Mouse (Mus musculus): ENCODE results near the gene Edf1.

Gene Edf1

DNA sequence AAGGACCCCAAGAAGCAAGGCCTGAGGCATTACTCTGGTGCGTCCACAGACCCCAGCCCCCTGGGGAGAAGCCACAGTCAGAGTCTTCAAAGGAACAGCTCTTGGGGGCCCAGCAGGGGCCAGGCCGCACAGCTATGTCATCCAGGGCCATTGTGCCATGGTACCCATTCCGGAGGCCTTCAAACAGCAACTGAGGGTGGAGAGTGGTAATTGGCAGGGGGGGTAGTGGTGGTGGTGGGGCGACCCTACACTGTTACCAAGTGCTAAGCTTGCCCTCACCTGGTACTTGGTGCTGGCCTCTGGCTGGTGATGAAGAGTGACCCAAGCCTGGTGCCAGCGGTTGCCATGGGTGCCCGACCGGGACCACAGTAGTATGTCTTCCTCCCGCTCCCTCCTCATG, 8.1 kb downstream of the Edf1 start:
- no peak for DNase-seq

DNA sequence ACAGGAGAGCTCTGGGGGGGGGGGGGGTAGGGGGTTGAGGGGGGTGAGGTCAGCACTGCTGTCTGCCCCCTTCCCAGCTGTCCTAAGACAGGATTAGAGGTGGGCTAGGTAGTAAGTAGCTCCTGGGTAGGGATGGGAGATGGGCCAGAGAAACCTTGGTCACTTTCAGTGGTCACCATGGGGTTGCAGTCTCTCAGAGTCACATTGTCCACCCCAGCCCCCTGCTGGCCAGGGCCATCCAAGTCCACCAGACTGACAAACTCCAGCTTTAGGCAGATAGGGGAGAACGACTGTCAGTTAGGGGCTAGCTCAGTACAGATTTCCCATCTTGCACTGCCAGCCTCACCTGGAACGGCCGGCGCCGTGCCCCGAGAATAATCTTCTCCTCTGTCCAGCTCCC, 8.9 kb downstream of the Edf1 start:
- DNase-seq, result peak in 1 of 2 experiments; percentile 26

DNA sequence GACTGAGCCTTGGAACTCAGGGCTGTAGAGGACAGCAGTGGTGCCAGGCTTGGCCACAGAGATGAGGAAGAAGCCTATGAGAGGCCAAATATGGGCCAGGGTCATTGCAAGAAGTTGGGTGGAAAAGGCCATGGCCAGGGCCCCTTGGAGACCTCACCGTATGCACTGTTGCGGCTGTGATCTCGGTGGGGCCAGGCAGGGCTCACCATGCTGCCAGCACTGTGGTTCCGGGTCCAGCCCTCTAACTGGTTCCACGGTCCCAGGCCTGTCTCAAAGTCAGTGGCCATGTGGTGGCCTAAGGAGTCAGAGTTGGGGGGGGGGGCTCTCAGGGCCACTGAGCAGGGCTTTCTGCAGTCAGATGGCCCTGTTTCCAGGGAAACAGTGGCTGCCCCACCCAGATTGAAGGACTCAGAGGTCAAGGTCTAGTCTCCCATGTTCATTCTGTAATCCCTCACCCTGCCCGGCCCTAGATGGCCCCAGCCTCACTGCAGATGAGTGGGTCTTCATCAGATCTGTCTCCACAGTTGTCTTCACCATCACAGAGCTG, 10.9 kb downstream of the Edf1 start:
- no peak for DNase-seq

DNA sequence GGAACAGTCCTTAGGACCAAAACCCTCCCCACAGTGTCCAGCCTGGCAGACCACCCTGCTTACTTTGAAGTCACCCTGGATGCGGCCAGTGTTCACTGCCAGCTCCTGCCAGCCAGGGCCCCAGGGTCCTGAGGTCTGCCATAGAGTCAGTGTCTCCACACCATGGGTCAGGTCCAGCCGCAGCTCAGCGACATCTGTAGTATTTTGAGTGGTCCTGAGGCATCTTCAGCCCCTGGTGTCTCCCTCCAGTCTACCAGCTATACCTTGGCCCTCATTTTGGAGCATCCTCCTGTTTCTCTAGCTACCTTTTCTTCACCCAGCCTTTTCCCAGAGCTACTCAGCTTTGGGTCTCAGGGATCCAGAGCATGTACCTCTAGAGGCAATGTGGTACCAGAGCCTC, 11.7 kb downstream of the Edf1 start:
- DNase-seq, result no peak

DNA sequence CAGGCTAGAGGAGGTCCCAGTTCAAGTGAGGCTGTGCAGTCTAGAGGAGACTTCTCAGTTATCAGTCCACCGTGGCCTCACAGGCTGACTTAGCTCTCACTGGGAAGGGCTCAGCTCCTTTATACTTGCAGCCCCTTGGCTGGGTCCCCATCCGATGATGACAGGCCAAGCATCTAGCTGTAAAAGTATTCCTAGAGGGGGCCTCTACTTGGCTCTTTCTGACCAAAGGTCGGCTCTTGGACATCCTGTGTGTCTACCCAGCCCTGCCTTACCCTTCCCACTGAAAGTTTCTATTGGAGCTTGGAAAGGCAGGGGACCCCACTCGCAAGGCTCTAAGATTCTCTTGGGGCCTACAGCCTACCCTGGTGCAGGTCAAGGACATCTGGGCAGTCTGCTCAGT, 13.6 kb downstream of the Edf1 start:
- no peak for DNase-seq

DNA sequence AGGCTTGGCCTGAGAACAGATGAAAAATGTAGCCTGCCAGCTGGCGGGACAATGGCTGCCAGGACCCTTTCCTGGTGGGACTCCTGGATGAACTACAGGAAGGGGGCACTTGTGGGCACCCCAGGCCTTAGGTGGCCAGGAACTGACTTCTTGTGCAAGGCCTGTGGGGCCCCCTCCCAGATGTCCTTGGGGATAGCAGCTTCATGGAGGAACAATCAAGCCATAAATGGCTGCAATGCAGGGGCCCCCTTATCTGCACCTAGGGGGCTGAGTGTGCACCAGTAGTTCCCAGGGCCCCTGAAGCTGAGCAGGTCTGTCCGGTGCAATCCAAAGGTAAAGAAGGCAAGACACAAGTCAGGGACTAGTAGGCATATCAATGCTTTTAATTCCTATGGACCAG, 15.4 kb downstream of the Edf1 start:
- peak in 1 of 2 experiments; percentile 25 for DNase-seq

DNA sequence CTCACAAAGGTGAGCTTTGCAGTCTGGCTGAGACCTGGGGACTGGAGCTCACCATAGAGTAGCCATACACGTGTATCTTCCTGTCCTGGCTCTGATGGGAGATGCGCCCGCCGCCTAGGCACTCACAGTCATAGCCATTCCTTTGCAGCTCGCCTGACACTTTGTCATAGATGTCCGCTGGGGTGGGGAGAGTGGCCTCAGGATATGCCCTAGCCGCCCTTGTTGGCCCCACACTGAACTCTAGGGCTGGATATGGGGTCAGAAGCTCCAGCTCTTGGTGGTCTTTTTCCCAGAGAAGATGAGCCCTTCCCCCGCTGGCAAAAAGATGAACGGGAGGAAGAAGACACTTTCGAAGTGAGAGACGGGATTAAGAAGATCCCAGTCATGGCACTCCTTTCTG, 16.5 kb downstream of the Edf1 start:
- no peak for DNase-seq

DNA sequence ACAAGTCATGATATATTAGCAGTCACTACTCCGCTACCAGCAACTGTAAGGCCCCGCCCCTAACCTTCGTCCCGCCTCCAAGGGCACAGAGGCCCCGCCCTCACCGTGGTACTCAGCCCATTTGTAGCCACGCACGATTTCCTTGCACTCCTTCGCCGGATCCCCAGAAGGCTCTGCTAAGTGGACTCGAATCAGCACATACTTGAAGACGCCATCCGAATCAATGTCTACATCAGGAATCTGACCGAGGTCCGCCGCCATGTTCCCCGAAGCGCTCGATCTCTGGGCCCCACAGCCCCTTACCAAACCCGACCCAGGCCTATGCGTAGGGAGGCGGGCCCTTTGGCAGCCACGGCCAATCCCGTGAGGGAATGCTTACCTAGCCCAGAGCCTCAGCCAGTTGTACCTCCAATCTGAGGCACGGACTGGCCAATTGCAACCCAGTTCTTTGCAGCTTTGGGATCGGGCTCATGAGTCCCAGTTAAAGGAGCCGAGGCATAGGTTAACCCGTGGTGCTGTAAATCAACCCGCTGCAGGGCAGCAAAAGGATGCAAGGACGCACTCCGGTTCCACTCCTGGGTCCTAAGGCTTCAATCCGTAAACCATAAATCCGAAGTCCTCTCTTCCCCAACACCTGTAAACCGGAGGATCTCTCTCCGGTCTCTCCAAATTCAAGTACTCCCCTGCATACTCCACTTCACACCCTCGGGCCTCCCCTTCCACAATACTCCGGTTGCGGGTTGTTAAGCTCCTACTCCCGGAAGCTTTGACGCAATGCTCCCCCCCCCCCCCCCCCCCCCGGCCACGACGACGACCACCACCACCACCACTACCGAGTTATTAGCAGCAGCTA, 17.2 kb downstream of the Edf1 start, which contains the start of the genes Mamdc4 and Phpt1:
Gene Mamdc4 (minus strand): TSS at position 267 of the 853 bp plus-strand sequence.
Gene Phpt1 (minus strand): TSS at position 646 of the 853 bp plus-strand sequence.
- peak; percentile 95 to 97 for DNase-seq

DNA sequence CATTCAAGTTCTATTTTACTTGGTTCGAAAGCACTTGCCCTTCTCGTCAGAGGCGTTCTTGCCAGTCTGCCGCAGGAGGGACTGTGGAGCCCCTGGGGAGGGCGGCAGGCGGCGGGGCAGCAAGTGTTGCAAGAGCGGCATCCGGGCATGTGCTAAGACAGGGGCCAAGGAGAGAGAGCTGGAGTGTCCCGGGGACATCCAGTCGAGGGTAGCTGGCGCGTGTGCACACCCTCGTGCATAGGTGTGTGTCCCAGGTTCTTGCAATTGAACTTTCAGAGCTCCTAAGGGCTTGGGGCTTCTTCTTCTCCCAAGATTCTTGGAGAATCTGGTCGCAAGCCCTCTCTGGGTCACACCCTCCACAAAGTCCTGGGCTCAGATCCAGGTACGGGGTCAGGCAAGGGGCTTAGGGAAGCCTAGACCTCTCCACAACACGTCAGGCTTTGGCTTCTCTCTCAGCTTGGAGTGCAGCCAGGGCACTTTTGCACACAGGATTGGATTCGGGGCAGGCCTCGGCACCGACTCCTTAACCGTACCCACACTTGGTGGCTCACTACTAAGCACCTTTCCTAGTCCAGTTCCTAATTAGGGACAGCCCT, 17.9 kb downstream of the Edf1 start:
- DNase-seq, result peak; percentile 70 to 84

DNA sequence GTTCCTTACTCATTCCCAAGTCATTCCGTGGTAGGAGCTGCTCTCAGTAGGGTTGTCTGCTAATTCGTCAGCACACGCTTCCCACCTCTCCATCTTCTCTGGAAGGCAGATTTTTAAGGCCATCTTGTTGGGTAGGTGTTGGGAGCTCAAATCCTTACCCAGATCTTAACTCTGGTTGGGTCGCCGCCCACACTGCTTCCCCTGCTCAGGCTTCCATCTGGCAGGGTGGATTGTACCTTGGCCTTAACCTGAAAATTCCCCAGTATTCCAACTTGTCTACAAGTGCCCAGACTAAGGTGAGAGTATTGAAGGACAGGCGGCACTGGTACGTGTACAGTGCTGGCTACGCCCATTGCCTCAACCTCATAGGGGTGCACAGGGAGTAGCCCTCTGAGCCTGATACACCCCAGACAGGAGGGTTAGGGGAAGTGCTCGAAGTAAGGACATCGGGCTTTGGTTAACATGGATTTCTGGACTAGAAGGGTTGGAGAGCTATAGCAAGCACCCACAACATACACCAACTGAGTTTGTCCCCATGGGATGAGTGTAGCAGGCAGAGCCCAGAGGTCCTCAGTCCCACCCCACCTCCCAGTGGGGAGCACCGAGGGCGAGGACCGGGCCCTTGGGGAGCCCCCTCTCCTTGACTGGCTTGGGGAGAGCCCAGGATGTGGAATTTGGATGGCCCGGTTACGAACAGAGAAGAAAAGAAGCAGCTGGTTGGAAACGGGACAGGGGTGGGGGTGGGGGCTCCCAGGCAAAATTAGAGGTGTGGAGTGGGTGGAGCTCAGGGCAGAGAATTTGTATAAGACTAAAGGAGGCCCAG, 18.6 kb downstream of the Edf1 start:
- DNase-seq, result peak in 1 of 2 experiments; percentile 48

DNA sequence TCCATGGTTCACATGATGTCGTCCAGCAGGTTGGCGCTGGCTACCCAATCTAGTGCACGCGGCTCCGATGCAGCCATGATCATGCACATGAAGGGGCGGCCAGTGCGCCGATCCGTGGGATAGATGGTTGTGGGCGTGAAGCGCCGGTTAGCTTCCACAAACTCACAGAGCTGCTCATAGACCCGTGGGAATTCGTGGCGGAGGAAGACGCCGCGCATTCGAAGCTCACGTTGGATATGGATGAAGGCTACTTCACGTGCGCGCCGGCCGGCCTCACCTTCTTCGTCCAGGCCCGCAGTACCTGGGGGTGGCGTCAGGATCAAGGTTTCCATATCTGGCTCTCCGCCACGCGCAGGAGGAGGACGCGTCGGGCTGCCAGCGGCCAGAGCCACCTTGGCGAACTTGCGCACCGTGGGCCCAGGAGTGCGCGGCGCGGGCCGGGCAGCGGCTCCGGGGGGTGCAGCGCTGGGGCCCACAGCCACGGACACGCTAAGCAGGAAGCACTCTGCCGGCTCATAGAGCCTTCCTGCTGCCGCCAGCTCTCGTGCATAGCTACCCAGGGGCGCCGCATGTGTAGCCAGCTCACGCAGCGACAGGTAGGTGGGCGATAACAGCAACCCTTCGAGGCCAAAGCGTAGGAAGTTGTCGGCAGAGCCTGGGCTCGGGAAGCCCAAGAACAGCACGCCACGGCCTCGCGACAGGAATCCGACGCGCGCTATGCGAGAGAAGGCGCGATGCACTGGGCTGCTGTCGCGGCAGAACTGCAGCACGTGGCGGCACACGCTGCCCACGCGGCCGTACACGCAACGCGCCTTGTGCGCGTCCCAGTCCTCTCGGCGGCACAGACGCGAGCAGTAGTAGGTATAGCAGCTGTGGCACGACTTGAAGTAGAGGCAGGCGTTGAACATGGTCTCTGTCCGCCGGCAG, 19.6 kb downstream of the Edf1 start:
- peak; percentile 64 to 66 for DNase-seq

DNA sequence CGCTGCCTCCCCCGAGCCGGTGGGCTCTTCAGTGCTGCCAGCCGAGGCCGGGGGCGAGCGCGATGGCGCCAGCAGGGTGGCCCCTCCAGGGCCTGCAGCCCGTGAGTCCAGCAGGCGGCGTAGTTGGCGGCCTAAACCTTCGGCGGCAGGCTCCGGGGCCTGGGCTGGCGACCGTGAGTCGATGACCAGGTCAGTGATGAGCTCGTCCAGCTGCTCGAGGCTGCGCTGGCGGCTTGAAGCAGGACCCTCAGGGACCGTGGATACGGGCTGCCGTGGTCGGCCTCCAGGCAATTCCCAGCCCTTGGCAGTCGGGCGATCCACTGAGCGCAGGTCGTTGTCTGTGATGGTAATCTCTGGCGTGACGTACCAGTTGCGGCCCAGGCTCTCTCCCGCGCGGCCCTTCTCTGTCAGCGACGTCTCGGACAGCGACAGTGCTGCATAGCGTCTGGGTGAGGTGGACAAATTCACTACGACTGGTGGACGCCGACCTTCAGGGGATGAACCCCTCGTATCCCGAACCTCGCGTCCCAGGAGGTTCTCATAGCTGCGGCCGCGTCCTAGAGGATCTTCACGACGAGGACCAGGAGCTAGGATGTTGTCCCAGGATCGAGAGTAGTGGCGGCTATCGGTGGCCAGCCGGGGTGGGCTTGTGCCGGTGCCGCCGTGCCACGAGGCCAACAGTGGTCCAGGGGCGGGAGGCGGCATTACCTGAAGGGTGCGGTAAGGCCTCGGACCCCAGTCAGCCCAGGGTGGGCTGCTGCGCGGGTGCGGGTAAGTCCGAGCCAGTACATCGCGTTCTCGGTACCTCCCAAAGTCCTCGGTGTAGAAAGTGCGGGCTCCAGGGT, 20.5 kb downstream of the Edf1 start:
- DNase-seq, result peak; percentile 67 to 68

DNA sequence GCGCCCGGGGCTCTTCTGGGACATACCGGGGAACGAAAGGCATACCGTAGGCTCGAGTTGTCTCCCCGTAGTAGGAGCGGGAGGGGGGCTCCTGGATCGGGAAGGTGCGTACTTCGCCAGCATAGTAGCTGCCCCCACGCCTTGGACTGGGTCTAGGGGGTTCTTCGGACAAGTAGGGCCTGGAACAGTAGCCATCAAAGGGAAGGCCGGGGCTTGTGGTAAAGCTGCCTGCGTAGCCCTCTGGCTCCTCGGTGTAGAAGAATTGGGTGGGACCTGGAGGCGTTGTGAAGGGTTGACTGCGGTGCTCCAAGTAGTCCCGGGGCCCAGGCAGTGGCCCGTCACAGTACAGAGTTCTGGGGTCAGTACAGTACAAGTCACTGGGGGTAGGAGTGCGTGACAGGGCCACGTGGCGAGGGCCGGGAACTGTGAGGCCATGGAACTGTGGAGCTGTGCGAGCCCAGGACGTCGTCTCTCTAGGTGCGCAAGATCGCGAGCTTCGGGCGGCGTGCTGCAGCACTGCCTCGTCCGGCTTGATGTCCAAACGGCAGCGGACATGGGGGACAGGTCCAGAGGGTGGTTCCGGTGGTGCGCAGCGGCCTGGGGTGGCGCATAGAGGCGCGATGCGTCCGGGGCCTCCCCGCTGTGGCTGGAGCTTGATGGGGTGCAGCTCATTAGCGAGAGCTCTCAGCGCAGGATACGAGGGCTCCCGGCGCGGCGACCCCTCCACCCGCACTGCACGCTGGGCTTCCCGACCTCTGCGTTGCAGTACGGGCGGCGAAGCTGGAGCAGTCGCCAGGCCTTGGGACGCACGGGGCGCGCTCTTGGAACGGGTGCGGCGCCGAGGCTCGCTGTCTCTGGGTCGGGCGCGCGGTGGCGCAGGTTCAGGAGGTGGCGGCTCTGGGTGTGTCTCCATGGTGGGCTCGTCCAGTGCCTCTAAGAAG, 21.4 kb downstream of the Edf1 start:
- DNase-seq, result peak; percentile 72 to 75

DNA sequence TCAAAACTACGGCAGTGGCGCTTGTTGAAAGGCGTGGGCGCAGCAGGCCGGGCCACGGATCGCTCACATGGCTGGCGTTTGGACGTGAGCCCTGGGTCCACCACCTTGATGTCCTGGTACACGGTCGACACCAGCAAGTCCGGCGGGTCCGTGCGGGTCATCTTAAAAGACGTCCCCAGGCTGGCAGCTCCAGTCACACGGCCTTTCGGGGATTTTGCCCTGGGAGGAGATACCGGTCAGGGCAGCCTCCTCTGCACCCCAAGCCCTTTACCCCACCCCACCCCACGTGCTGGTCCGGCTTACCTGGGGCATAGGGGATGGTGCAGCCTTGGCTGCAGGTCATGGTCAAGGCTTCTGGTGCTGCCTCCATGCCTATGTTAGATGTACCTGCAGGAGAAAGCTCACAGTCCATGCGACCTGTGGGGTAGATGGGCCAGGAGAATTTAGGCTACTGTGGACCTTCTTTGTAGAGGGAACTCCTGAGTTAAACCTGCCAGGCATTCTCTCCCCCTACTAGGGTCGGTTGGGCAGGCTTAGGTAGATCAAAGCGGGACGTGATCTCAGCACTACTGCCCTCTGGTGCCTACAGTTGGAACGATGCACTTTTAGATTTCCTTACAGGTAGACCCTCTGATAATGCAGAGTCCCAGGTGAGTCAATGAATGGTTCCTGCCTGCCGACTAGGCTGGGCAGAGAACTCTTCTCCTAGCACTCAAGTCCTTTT, 22.3 kb downstream of the Edf1 start:
- peak; percentile 90 to 91 for DNase-seq

DNA sequence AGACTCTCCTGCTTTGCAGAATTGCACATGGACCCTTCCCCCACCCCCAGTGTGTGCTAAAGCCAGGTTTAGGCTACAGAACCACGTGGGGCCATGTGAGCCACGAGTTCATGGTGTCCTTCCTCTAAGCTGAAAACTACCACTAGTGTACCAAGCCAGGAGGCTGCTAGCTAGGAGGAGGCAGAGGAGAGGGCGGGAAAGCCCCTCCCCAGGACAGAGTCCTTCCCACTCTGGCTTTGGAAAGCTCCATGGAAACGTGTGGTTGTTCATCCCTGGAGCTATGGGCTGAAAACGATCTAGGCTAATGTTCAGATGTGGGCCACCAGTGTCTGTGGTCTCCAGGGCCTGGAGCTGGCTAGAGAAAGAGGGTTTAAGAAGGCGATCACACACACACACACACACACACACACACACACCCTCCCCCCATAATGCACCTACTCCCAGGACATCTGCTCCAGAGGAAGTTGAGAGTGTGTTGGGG, 23.0 kb downstream of the Edf1 start:
- DNase-seq, result peak; percentile 63 to 70

DNA sequence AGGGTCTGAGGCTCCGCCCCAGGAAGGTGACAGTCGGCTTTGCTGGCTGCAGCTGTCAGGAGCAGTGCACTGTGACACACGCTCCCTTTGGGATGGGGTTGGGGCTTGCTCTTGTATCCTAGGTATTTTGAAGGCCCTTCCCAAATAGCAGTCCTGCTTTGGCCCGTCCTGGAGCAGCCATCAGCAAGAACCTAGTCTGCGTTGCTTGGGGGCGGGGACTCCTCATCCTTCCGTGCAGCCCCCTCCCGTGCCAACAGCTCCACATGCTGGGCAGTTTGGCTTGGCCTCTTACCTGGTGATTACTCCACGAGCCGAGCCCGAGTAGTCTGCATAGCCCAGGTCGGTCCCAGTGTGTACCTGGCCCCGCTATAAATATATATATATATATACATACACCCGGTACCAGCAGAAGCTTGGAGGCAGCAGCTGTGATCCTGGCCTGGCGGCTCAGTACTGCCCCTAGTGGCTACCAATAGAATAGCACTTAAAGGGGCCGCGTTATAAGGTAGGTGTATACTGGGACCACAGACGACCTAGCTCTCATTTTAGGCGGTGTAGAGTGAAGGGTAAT, 23.7 kb downstream of the Edf1 start, which contains the start of gene Ajm1:
Gene Ajm1 (minus strand): TSS at position 464 of the 571 bp plus-strand sequence.
- peak; percentile 88 to 91 for DNase-seq

DNA sequence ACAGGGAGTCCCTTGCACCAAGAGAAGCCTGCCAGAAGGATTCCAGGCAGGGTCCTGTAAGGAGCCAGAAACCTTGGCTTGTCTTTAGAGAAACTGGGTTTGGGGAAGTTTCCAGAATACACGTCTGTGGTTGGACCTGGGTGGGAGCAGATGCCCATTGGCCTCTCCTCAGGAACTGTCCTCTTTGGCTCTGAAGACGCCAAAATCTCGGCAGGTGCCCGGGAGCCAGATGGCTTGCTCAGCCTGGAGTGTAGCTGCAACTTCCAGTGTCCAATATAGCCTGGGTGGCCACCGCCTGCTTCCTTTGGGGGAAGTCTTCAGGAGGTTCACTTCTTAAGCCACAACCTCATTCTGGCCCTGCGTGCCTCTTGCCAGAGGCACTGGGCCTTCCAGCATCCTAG, 24.3 kb downstream of the Edf1 start:
- peak; percentile 94 to 97 for DNase-seq

DNA sequence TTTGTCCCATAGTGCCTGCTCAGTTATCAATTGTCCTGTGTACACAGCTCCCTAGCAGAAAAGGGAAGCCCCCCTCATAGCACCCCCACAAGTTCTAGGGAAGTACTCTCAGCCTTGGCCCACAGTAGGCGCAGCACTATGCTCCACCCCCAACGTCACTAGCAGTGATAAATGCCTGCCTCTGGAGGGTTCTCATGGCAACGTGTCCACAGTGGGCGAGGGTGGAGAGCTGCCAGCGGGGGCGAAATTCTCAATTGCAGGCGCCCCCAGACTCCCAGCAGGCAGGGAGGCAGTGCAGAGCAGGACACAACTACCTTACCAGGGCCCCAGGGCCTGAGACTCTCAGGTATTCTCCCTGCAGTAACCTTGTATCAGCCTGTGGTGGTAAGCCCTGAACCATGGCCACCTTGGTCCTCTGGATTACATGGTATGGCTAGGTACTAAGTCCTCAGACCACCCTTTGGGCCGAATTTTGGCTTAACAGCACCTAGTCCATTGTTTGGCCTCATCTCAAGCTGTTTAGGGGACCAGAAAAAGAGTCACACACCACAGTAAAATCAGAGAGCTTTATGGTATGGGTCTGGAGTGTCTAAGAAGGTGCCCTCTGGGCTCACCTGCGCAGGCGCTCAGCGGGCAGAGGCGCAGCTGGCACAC, 24.9 kb downstream of the Edf1 start:
- peak; percentile 73 to 80 for DNase-seq

Data from cerebellum, postnatal 14 days (tissue).